Mouse (Mus musculus): ENCODE measurements around the gene Elp5. TPM values are rescaled to one million over a fixed set of nuclear protein-coding genes. Genes with fewer than 3 reads are reported as not detected.

Elp5 gene
- polyA plus RNA-seq, 1 experiment from 2014 or later = 129 TPM

DNA sequence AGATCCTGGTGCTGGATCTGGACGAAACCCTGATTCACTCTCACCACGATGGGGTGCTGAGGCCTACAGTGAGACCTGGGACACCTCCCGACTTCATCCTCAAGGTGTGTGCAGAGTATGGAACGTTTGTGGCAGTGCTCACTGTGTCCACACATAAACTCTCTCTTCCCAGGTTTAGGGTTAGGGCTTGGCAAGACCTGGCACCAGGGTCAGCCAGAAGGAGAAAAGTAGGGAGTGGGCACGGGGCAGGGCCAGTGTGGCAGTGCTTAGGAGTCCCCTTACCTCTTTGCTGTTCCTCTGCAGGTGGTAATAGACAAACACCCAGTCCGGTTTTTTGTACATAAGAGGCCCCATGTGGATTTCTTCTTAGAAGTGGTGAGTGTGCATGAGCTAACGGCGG lies 2.1 kb upstream of the Elp5 start:
- no peak for ATAC-seq (ENCODE audit: low FRiP score, low read depth)
- peaks cover 48% of the 10 kb centered on the region for H3K36me3 ChIP-seq

DNA sequence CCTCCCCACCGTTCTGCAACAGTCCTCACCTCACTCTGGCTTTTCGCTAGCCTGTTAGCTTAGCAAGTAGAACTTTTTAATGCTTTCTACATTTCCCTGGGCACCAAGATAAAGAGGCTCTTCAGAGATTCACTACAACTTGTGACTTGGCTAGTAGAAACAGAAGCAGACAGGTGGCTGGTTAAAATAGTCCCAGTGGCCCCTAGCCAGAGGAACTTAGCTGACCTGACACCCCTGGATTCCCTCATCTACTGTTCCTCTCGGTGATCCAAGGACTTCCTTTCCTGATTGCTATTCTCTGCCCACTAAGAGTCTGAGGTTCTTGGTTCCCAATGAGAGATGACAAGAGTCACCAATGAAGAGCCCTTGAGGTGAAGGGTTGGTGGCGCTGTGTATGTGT lies 1.1 kb upstream of the Elp5 start:
- Histone ChIP-seq H3K27me3 (replicated peaks) (no peaks in the 10 kb centered on the region), H3K9ac (no peak overlapping the region), H3K36me3 (peaks cover 41% of the 10 kb centered on the region), H3K4me2 (replicated peaks) (peak overlapping the region; percentile 92), H3K9me3 (no peaks in the 10 kb centered on the region), H3K27ac (no peak overlapping the region), H3K4me1 (peaks cover 27% of the 10 kb centered on the region), H3K4me3 (no peak overlapping the region)
- ATAC-seq (ENCODE audit: low FRiP score, low read depth) = no peak
- WGBS = 92% methylated on average over 4 of the region's 4 CpGs

More for the DNA sequence above, 2.1 kb upstream of the Elp5 start:
- H3K4me2 ChIP-seq (replicated peaks) = no peak overlapping the region
- peaks cover 25% of the 10 kb centered on the region for H3K4me1 ChIP-seq
- H3K27ac ChIP-seq = no peak overlapping the region
- 0 out of 2 replicates have a peak overlapping the region, but pooled peaks have one; percentile 7 for H3K4me3 ChIP-seq
- H3K27me3 ChIP-seq (replicated peaks) = no peaks in the 10 kb centered on the region
- 93% methylated on average over 8 of the region's 8 CpGs for WGBS
- no peaks in the 10 kb centered on the region for H3K9me3 ChIP-seq
- H3K9ac ChIP-seq = no peak overlapping the region

DNA sequence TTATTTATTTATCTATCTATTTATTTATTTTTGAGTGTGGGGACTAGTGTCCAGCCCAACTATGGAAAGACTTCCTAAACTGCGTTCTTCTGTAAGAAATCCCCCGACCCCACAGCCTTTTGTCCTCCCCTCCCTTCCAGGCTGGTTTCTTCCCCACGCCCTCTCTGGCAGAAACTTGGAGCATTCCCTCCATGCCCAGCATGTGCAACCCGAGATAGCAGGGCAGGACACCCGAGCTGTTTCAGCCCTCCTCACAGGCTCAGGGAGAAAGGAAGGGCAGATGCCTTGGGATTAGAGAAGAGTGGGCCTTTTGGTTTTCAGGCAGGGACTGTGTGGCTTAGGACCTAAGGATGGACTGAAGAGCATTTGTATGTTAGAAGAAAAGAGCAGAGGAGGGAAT lies 560 bp upstream of the Elp5 start:
- Histone ChIP-seq H3K4me2 (replicated peaks) (peak overlapping the region; percentile 92), H3K27me3 (replicated peaks) (no peaks in the 10 kb centered on the region), H3K36me3 (peaks cover 40% of the 10 kb centered on the region), H3K4me3 (peak overlapping the region; percentile 94; the same call in 1 of the 2 replicates), H3K4me1 (peaks cover 27% of the 10 kb centered on the region), H3K9me3 (no peaks in the 10 kb centered on the region), H3K9ac (peak overlapping the region; percentile 95), H3K27ac (no peak overlapping the region)
- no peak for ATAC-seq (ENCODE audit: low FRiP score, low read depth)
- WGBS = 45% methylated on average over 5 of the region's 5 CpGs

DNA sequence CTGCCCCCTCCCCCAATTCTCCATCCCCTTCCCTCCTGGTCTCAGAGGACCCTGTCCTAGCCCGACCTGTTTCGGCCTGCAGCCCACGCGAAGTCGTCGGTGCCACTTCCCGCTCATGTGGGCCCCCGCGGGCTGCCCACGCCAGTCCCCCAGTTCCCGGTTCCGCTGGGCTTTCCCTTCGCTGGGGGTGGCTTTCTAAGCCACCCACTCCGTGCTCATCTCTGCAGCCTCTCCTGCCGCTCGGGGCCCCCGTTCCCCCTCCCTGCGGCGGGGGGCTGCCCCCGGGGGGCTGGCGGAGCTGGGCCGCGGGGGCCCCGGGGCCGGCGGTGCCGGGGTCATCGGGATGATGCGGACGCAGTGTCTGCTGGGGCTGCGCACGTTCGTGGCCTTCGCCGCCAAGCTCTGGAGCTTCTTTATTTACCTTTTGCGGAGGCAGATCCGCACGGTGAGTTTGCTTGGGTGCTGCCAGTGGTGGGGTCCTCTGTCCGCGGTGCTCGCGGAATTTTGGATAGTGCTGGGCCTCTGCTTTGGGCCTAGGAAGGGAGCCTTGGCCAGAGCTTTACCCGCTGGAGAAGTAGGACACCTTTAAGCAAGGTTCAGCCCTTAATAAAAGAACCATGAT lies 1.1 kb downstream of the Elp5 start, which contains the start of gene Ctdnep1:
TSS of gene Ctdnep1 (plus strand) at position 16 of the 622 bp plus-strand sequence.
- peaks cover 27% of the 10 kb centered on the region for H3K4me1 ChIP-seq
- H3K36me3 ChIP-seq = peaks cover 25% of the 10 kb centered on the region
- H3K4me2 ChIP-seq (replicated peaks) = peak within 1 kb of the TSS; percentile 92
- H3K27me3 ChIP-seq (replicated peaks) = no peaks in the 10 kb centered on the region
- H3K27ac ChIP-seq = peak within 1 kb of the TSS; percentile 96
- peak within 1 kb of the TSS; percentile 94 for H3K4me3 ChIP-seq
- H3K9me3 ChIP-seq = no peaks in the 10 kb centered on the region
- WGBS = under 1% methylated on average over 43 of the region's 43 CpGs
- peak within 1 kb of the TSS; percentile 95 for H3K9ac ChIP-seq
- peak; percentile 45 for ATAC-seq (ENCODE audit: low FRiP score, low read depth)

GRCm38 (mm10) chr11:69980196-69981140 lies 1.8 kb downstream of the Elp5 start:
- Histone ChIP-seq H3K4me2 (replicated peaks) (peak overlapping the region; percentile 92), H3K4me3 (peak overlapping the region; percentile 94), H3K36me3 (peaks cover 30% of the 10 kb centered on the region), H3K4me1 (peaks cover 27% of the 10 kb centered on the region), H3K9me3 (no peaks in the 10 kb centered on the region), H3K27ac (peak overlapping the region; percentile 96), H3K9ac (peak overlapping the region; percentile 95), H3K27me3 (replicated peaks) (no peaks in the 10 kb centered on the region)
- peak; percentile 90 for ATAC-seq (ENCODE audit: low FRiP score, low read depth)
- WGBS = under 1% methylated on average over 52 of the region's 60 CpGs

GRCm38 (mm10) chr11:69979827-69980195 lies 2.5 kb downstream of the Elp5 start:
- H3K36me3 ChIP-seq = peaks cover 29% of the 10 kb centered on the region
- peak overlapping the region; percentile 95 for H3K9ac ChIP-seq
- ATAC-seq (ENCODE audit: low FRiP score, low read depth) = no peak
- no peaks in the 10 kb centered on the region for H3K9me3 ChIP-seq
- no peaks in the 10 kb centered on the region for H3K27me3 ChIP-seq (replicated peaks)
- WGBS = 3% methylated on average over 16 of the region's 16 CpGs
- H3K27ac ChIP-seq = peak overlapping the region; percentile 96
- H3K4me3 ChIP-seq = peak overlapping the region; percentile 94
- H3K4me2 ChIP-seq (replicated peaks) = peak overlapping the region; percentile 92
- peaks cover 27% of the 10 kb centered on the region for H3K4me1 ChIP-seq

GRCm38 (mm10) chr11:69976271-69976670 lies 6.0 kb downstream of the Elp5 start:
- no peak for ATAC-seq (ENCODE audit: low FRiP score, low read depth)
- H3K27me3 ChIP-seq (replicated peaks) = no peaks in the 10 kb centered on the region
- H3K36me3 ChIP-seq = peaks cover 44% of the 10 kb centered on the region
- H3K9me3 ChIP-seq = no peaks in the 10 kb centered on the region
- peaks cover 5% of the 10 kb centered on the region for H3K4me1 ChIP-seq
- H3K4me3 ChIP-seq = no peak overlapping the region
- 90% methylated on average over 4 of the region's 4 CpGs for WGBS
- H3K9ac ChIP-seq = no peak overlapping the region
- H3K4me2 ChIP-seq (replicated peaks) = no peak overlapping the region
- H3K27ac ChIP-seq = no peak overlapping the region

GRCm38 (mm10) chr11:69974907-69975306 lies 7.4 kb downstream of the Elp5 start:
- ATAC-seq (ENCODE audit: low FRiP score, low read depth) = no peak
- WGBS = 99% methylated on average over 2 of the region's 2 CpGs
- H3K36me3 ChIP-seq = peaks cover 53% of the 10 kb centered on the region

DNA sequence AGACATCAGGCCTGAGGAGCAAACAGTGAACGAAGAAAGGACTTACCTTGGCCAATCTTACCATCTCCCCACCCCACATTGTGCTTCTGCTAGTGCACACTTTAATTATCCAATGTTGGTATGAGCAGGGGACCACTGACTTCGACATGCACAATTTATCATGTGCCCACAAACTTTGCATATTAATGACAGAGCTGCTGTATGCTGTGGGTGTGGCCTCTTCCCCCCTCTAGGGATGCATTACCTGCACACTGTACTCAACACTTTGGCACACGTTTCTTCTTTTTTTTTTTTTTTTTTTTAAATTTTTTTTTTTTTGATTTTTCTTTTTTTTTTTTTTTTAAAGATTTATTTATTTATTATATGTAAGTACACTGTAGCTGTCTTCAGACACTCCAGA lies 11.5 kb downstream of the Elp5 start:
- H3K27ac ChIP-seq = no peak overlapping the region
- no peak overlapping the region for H3K4me2 ChIP-seq (replicated peaks)
- 83% methylated on average over 3 of the region's 3 CpGs for WGBS
- no peak overlapping the region for H3K9ac ChIP-seq
- no peaks in the 10 kb centered on the region for H3K9me3 ChIP-seq
- no peak for ATAC-seq (ENCODE audit: low FRiP score, low read depth)
- H3K36me3 ChIP-seq = peaks cover 60% of the 10 kb centered on the region
- peaks cover 10% of the 10 kb centered on the region for H3K4me1 ChIP-seq
- H3K4me3 ChIP-seq = no peak overlapping the region
- H3K27me3 ChIP-seq (replicated peaks) = peaks cover 30% of the 10 kb centered on the region

More at GRCm38 (mm10) chr11:69974907-69975306, 7.4 kb downstream of the Elp5 start:
- Histone ChIP-seq H3K4me2 (replicated peaks) (no peak overlapping the region), H3K9ac (no peak overlapping the region), H3K27me3 (replicated peaks) (no peaks in the 10 kb centered on the region), H3K9me3 (no peaks in the 10 kb centered on the region), H3K4me1 (peaks cover 5% of the 10 kb centered on the region), H3K27ac (no peak overlapping the region), H3K4me3 (no peak overlapping the region)

DNA sequence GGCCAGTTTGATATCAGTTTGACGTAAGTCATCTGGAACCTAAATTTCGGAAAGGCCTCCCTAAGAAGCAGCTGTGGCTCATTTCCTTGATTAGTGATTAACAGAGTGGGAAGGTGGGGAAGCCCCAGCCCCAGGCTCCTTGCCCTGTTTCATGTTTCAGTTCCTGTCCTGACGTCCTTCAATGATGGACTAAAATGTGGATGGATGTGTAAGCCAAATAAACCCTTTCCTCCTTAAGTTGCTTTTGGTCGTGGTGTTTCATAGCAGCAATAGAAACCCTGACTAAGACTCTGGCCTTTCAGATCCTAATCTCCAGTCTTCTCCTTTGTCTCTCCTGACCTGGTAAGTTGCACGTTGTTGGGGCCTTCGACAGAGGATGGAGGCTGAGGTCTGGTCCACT lies 12.1 kb downstream of the Elp5 start:
- Histone ChIP-seq H3K9me3 (no peaks in the 10 kb centered on the region), H3K9ac (no peak overlapping the region), H3K4me3 (no peak overlapping the region), H3K36me3 (peaks cover 54% of the 10 kb centered on the region), H3K4me1 (peaks cover 14% of the 10 kb centered on the region), H3K27me3 (replicated peaks) (peaks cover 35% of the 10 kb centered on the region), H3K4me2 (replicated peaks) (no peak overlapping the region), H3K27ac (no peak overlapping the region)
- WGBS = 89% methylated on average over 6 of the region's 6 CpGs
- no peak for ATAC-seq (ENCODE audit: low FRiP score, low read depth)

GRCm38 (mm10) chr11:69968793-69969192 lies 13.5 kb downstream of the Elp5 start:
- no peak overlapping the region for H3K4me2 ChIP-seq (replicated peaks)
- H3K4me3 ChIP-seq = no peak overlapping the region
- peaks cover 15% of the 10 kb centered on the region for H3K4me1 ChIP-seq
- 87% methylated on average over 4 of the region's 4 CpGs for WGBS
- peaks cover 40% of the 10 kb centered on the region for H3K36me3 ChIP-seq
- no peak overlapping the region for H3K9ac ChIP-seq
- no peaks in the 10 kb centered on the region for H3K9me3 ChIP-seq
- H3K27me3 ChIP-seq (replicated peaks) = peaks cover 49% of the 10 kb centered on the region
- ATAC-seq (ENCODE audit: low FRiP score, low read depth) = no peak
- no peak overlapping the region for H3K27ac ChIP-seq

GRCm38 (mm10) chr11:69966860-69967517 lies 15.3 kb downstream of the Elp5 start:
- Histone ChIP-seq H3K9me3 (no peaks in the 10 kb centered on the region), H3K4me3 (peak overlapping the region; percentile 19), H3K4me2 (replicated peaks) (peak overlapping the region; percentile 55), H3K27me3 (replicated peaks) (peaks cover 66% of the 10 kb centered on the region), H3K4me1 (peaks cover 15% of the 10 kb centered on the region), H3K27ac (no peak overlapping the region), H3K36me3 (peaks cover 28% of the 10 kb centered on the region), H3K9ac (peak overlapping the region; percentile 42)
- 37% methylated on average over 17 of the region's 17 CpGs for WGBS
- no peak for ATAC-seq (ENCODE audit: low FRiP score, low read depth)
